Mouse (Mus musculus): ENCODE measurements around the gene Armc9.

GRCm38 (mm10) chr1:86256311-86256710 lies 101.7 kb downstream of the Armc9 start:
- no peak for TF ChIP-seq CHD2 (IDR thresholded peaks at IDR 0.05; ENCODE audit: low read depth, low read length)
- TF ChIP-seq HCFC1 (IDR thresholded peaks at IDR 0.05; ENCODE audit: borderline replicate concordance, insufficient read depth, low read length): no peak
